Mouse (Mus musculus) kidney, postnatal 0 days (tissue): ENCODE measurements around the gene Lrrc75a. TPM values are rescaled to one million over a fixed set of nuclear protein-coding genes. Genes with fewer than 3 reads are reported as not detected.
A peak's percentile ranks its signal among the peaks of the same experiment; 100 is the strongest.

ENCODE experiments used
- ATAC-seq: fragments of 200-750 bp; cut with Nextera tagmentation; replicated peaks from 2 replicates; pipeline ENCODE4 v1.8.0; 2017; ENCODE audit warnings: low read depth, moderate number of reproducible peaks, moderate TSS enrichment, moderate library complexity; ENCODE audit not compliant: low FRiP score
- DNase-seq: peaks from one replicate; pipeline ENCODE4 v3.0.0-alpha.2; 2016; ENCODE audit warnings: low spot score
- H3K27ac ChIP-seq: fragments of 300-500 bp; sonication (generic); 2 replicates; pipeline ENCODE4 v1.5.1; 2014; ENCODE audit warnings: mild to moderate bottlenecking
- H3K27me3 ChIP-seq: fragments of 300-500 bp; sonication (generic); 2 replicates; pipeline ENCODE4 v1.6.1; 2014; ENCODE audit warnings: low read length, mixed read lengths; ENCODE audit not compliant: insufficient read depth
- H3K36me3 ChIP-seq: fragments of 300-500 bp; sonication (generic); 2 replicates; pipeline ENCODE4 v1.6.1; 2014; ENCODE audit warnings: low read length, mixed read lengths; ENCODE audit not compliant: insufficient read depth
- H3K4me1 ChIP-seq: fragments of 300-500 bp; sonication (generic); replicated peaks from 2 replicates; pipeline ENCODE4 v1.6.1; 2014; ENCODE audit warnings: antibody characterized with exemption, low read length, mixed read lengths; ENCODE audit not compliant: insufficient read depth
- H3K4me2 ChIP-seq: fragments of 300-500 bp; sonication (generic); 2 replicates; pipeline ENCODE4 v1.6.1; 2014; ENCODE audit warnings: mild to moderate bottlenecking, low read length, moderate library complexity, mixed read lengths
- H3K4me3 ChIP-seq: fragments of 300-500 bp; sonication (generic); replicated peaks from 2 replicates; pipeline ENCODE4 v1.5.1; 2014; ENCODE audit warnings: low read depth, low read length
- H3K9ac ChIP-seq: fragments of 300-500 bp; sonication (generic); 2 replicates; pipeline ENCODE4 v1.6.1; 2014; ENCODE audit warnings: low read depth, low read length
- H3K9me3 ChIP-seq: fragments of 300-500 bp; sonication (generic); replicated peaks from 2 replicates; pipeline ENCODE4 v1.6.1; 2016; ENCODE audit warnings: low read length, inconsistent platforms, mixed read lengths
- CTCF ChIP-seq: IDR thresholded peaks from 2 replicates; pipeline ENCODE4 v1.5.1; 2016; ENCODE audit warnings: antibody characterized with exemption, low read depth, mild to moderate bottlenecking, moderate library complexity
- WGBS: fragments of 180-500 bp; shearing (Covaris S2); extraction: QIAGEN DNeasy Blood & Tissue Kit; methylation state at CpG from one replicate; pipeline ENCODE4 v1.1.7; 2014; 5-methylcytosine and 5-hydroxymethylcytosine counted together
- polyA plus RNA-seq: library from polyadenylated mRNA; unstranded; fragments of >200 nt; fragmentation: Nextera tagmentation; extraction: Ambion mirVana; gene quantifications from 2 replicates; pipeline ENCODE4 v1.2.1, GENCODE M21; 2015

Gene Lrrc75a
- polyA plus RNA-seq: 12.6 and 14.8 TPM in 2 replicates

GRCm38 (mm10) chr11:62647661-62648590 is at the start of gene Lrrc75a:
TSS of gene Lrrc75a (minus strand) at chr11:62648523.
- DNase-seq: peak; percentile 57
- Histone ChIP-seq H3K9ac (peak within 1 kb of the TSS; percentile 79), H3K27me3 (no peaks in the 10 kb centered on the region), H3K27ac (peak within 1 kb of the TSS; percentile 91), H3K9me3 (no peaks in the 10 kb centered on the region), H3K4me1 (peaks cover 18% of the 10 kb centered on the region), H3K36me3 (0 out of 2 replicates have a peak, but pooled peaks cover 3% of the 10 kb centered on the region), H3K4me3 (peak within 1 kb of the TSS; percentile 77), H3K4me2 (peak within 1 kb of the TSS; percentile 94)
- WGBS: under 1% methylated on average over 64 of the region's 86 CpGs
- no peak for TF ChIP-seq CTCF
- peak; percentile 66 for ATAC-seq

- ATAC-seq: no peak
- Histone ChIP-seq H3K36me3 (no peaks in the 10 kb centered on the region), H3K27ac (no peak overlapping the region), H3K9ac (no peak overlapping the region), H3K27me3 (no peaks in the 10 kb centered on the region), H3K4me1 (no peaks in the 10 kb centered on the region), H3K4me3 (no peak overlapping the region), H3K9me3 (no peaks in the 10 kb centered on the region), H3K4me2 (no peak overlapping the region)
- 91% methylated on average over 8 of the region's 8 CpGs for WGBS
- DNase-seq: no peak
- no peak for TF ChIP-seq CTCF
Measured at GRCm38 (mm10) chr11:62695126-62695525, 46.8 kb upstream of the Lrrc75a start.

GRCm38 (mm10) chr11:62693299-62694184 is 45.2 kb upstream of the Lrrc75a start:
- Histone ChIP-seq H3K4me2 (no peak overlapping the region), H3K27me3 (no peaks in the 10 kb centered on the region), H3K9ac (no peak overlapping the region), H3K4me1 (no peaks in the 10 kb centered on the region), H3K4me3 (no peak overlapping the region), H3K9me3 (no peaks in the 10 kb centered on the region), H3K27ac (no peak overlapping the region), H3K36me3 (no peaks in the 10 kb centered on the region)
- ATAC-seq (peak; percentile 75), DNase-seq (peak; percentile 92)
- 21% methylated on average over 9 of the region's 11 CpGs for WGBS
- peak; percentile 89 for TF ChIP-seq CTCF

GRCm38 (mm10) chr11:62691592-62691991 is 43.3 kb upstream of the Lrrc75a start:
- Histone ChIP-seq H3K36me3 (no peaks in the 10 kb centered on the region), H3K27ac (no peak overlapping the region), H3K4me3 (no peak overlapping the region), H3K27me3 (no peaks in the 10 kb centered on the region), H3K9me3 (no peaks in the 10 kb centered on the region), H3K4me1 (no peaks in the 10 kb centered on the region), H3K4me2 (no peak overlapping the region), H3K9ac (no peak overlapping the region)
- TF ChIP-seq CTCF: no peak
- 87% methylated on average over 3 of the region's 3 CpGs for WGBS
- DNase-seq: no peak
- no peak for ATAC-seq

DNA sequence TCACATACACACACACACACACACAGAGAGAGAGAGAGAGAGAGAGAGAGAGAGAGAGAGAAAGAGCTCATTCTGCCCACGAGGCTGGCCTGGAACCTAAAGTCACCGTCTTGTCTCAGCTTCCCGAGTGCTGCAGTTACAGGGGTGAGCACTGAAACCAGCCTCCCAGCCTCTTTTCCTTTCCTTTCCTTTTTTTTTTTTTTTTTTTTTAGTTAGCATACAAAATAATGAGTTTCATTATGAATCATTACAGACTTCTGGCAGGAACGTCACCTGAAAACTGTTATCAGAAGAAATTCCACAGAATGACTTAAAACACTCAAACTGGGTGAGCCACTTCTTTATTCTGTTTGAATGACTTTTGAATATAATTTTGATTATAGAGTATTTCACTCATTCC is 31.6 kb upstream of the Lrrc75a start:
- WGBS: 68% methylated on average over 4 of the region's 4 CpGs
- no peak overlapping the region for H3K4me2 ChIP-seq
- no peak for TF ChIP-seq CTCF
- ATAC-seq (no peak), DNase-seq (no peak)
- H3K27me3 ChIP-seq: no peaks in the 10 kb centered on the region
- no peak overlapping the region for H3K4me3 ChIP-seq
- H3K4me1 ChIP-seq: no peaks in the 10 kb centered on the region
- H3K9me3 ChIP-seq: no peaks in the 10 kb centered on the region
- H3K27ac ChIP-seq: no peak overlapping the region
- H3K9ac ChIP-seq: no peak overlapping the region
- H3K36me3 ChIP-seq: no peaks in the 10 kb centered on the region

GRCm38 (mm10) chr11:62678778-62679354 is 30.5 kb upstream of the Lrrc75a start:
- Histone ChIP-seq H3K9ac (no peak overlapping the region), H3K36me3 (no peaks in the 10 kb centered on the region), H3K4me3 (no peak overlapping the region), H3K4me1 (no peaks in the 10 kb centered on the region), H3K4me2 (no peak overlapping the region), H3K27ac (no peak overlapping the region), H3K9me3 (no peaks in the 10 kb centered on the region), H3K27me3 (no peaks in the 10 kb centered on the region)
- 69% methylated on average over 7 of the region's 7 CpGs for WGBS
- no peak for TF ChIP-seq CTCF
- DNase-seq (no peak), ATAC-seq (no peak)
